Mouse (Mus musculus): ENCODE results near the gene Tk2.

DNA sequence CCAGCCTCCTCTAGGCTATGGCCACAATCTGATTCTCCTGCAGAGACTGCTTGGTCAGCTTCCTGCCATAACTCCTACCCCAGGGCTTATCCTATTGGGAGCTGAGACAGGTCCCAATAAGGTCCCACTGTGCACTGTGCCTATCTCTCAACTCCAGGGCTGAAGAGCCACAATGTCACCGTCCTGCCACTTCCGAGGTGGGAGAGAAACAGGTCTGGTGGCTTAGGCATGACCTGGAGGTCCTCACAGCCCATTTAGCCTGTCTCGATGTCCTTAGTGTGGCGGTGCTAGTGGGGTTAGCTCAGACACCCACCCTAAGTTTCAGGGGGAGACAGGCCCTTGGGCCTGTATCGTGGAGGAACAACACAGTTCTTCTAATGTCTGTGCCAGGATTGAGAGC, 30.8 kb downstream of the Tk2 start:
- TF ChIP-seq CTCF (IDR thresholded peaks at IDR 0.05; ENCODE audit: low read depth, low read length) (no peak), POLR2A (IDR thresholded peaks at IDR 0.05; ENCODE audit: borderline replicate concordance, low read depth, low read length) (no peak)

All from bone marrow macrophage, adult 2 months (primary cell).